9 mouse cellular contexts compared by ENCODE assay signal in the genomic region with DNA sequence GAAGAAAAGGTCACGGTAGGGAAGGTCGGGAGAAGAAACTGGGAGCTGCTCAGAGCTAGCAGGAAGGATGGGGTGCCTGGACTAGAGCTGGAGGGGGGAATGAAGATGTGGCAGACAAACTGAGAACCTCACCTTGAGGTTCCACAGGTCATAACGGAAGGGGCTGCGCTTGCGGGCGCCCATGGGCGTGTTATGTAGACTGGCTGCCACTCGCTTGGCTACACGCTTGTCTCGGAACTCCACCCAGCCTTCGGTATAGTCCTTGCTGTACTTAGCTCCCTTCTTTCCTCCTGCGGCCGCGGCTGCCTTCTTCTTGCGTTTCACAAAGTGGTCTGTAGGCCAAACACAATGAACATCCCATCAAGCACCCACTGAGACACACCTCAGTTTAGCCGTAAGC. TPM values are rescaled to one million over a fixed set of nuclear protein-coding genes. Genes with fewer than 3 reads are reported as not detected.
DNase-seq lines count a peak whose midpoint lies in the region; ATAC-seq and TF ChIP-seq lines count a peak whose summit lies in the region.
"Had no signal": no experiment of that assay in that cellular context is flagged by ENCODE, and none has a peak within 500 bp of the region (broad histone marks: within the 10 kb centered on the region; RNA-seq: fewer than 3 reads in every experiment).

No protein-coding gene starts in this region.

- H3K27ac ChIP-seq in lung, embryonic 14.5 days (ENCODE audit: low read depth): no peak overlapping the region
- no peak overlapping the region for H3K27ac ChIP-seq in lung, postnatal 0 days (ENCODE audit: low read length)
- no peak overlapping the region for H3K27ac ChIP-seq in hindbrain, embryonic 13.5 days
- no peak overlapping the region for H3K27ac ChIP-seq in neural tube, embryonic 12.5 days

- no peaks in the 10 kb centered on the region for H3K27me3 ChIP-seq in erythroblast, embryonic 14.5 days (ENCODE audit: control insufficient read depth)
- no peaks in the 10 kb centered on the region for H3K27me3 ChIP-seq in lung, embryonic 14.5 days (ENCODE audit: insufficient read depth, low read length)
- H3K27me3 ChIP-seq in lung, postnatal 0 days (replicated peaks; ENCODE audit: insufficient read depth, low read length): no peaks in the 10 kb centered on the region
- no peaks in the 10 kb centered on the region for H3K27me3 ChIP-seq in hindbrain, embryonic 13.5 days
- H3K27me3 ChIP-seq in neural tube, embryonic 12.5 days (replicated peaks): no peaks in the 10 kb centered on the region

- no peak overlapping the region for H3K9ac ChIP-seq in lung, embryonic 14.5 days
- no peak overlapping the region for H3K9ac ChIP-seq in lung, postnatal 0 days (replicated peaks; ENCODE audit: low read depth)
- H3K9ac ChIP-seq in hindbrain, embryonic 13.5 days: no peak overlapping the region
- H3K9ac ChIP-seq in neural tube, embryonic 12.5 days: no peak overlapping the region

- no peak for ATAC-seq in erythroblast, adult 5-6 weeks (replicated peaks; ENCODE audit: low FRiP score, poor library complexity, severe bottlenecking)
- ATAC-seq in lung, embryonic 14.5 days (ENCODE audit: insufficient read depth): no peak
- ATAC-seq in lung, postnatal 0 days: no peak
- no peak for ATAC-seq in hindbrain, embryonic 13.5 days (ENCODE audit: low FRiP score)
- ATAC-seq in neural tube, embryonic 12.5 days (ENCODE audit: low FRiP score, low read depth): no peak

- H3K36me3 ChIP-seq in erythroblast, embryonic 14.5 days (ENCODE audit: control insufficient read depth): peaks cover 44% of the 10 kb centered on the region
- H3K36me3 ChIP-seq in lung, embryonic 14.5 days (ENCODE audit: insufficient read depth): peaks cover 39% of the 10 kb centered on the region
- H3K36me3 ChIP-seq in lung, postnatal 0 days (ENCODE audit: insufficient read depth, low read length): no peaks in the 10 kb centered on the region; the same call in 1 of the 2 replicates
- H3K36me3 ChIP-seq in hindbrain, embryonic 13.5 days: peaks cover 36% of the 10 kb centered on the region
- peaks cover 27% of the 10 kb centered on the region for H3K36me3 ChIP-seq in neural tube, embryonic 12.5 days

- no peak for DNase-seq in lung, embryonic 14.5 days
- DNase-seq in lung, postnatal 0 days (ENCODE audit: low spot score): no peak
- DNase-seq in layer of hippocampus, postnatal 36 days: no peak
- no peak for DNase-seq in embryo, embryonic 9.5 days (ENCODE audit: extremely low spot score)

- 95% methylated on average over 16 of the region's 16 CpGs for whole genome bisulfite sequencing in lung, embryonic 14.5 days
- 94% methylated on average over 16 of the region's 16 CpGs for WGBS in lung, postnatal 0 days
- WGBS in hindbrain, embryonic 13.5 days: 95% methylated on average over 16 of the region's 16 CpGs
- 95% methylated on average over 16 of the region's 16 CpGs for WGBS in neural tube, embryonic 12.5 days

- peaks cover 49% of the 10 kb centered on the region for H3K4me1 ChIP-seq in erythroblast, embryonic 14.5 days (ENCODE audit: control insufficient read depth)
- peaks cover 2% of the 10 kb centered on the region; the same call in 1 of the 2 replicates for H3K4me1 ChIP-seq in lung, embryonic 14.5 days (ENCODE audit: insufficient read depth)
- H3K4me1 ChIP-seq in lung, postnatal 0 days (ENCODE audit: insufficient read depth, low read depth, low read length): no peaks in the 10 kb centered on the region
- peaks cover 24% of the 10 kb centered on the region for H3K4me1 ChIP-seq in hindbrain, embryonic 13.5 days (replicated peaks)
- peaks cover 11% of the 10 kb centered on the region for H3K4me1 ChIP-seq in neural tube, embryonic 12.5 days

- no peak for TF ChIP-seq CTCF in lung, embryonic 14.5 days (IDR thresholded peaks at IDR 0.05; ENCODE audit: low read depth)
- no peak for TF ChIP-seq CTCF in lung, postnatal 0 days (IDR thresholded peaks at IDR 0.05)

- peaks cover 2% of the 10 kb centered on the region; the same call in 1 of the 2 replicates for H3K9me3 ChIP-seq in erythroblast, embryonic 14.5 days (ENCODE audit: control insufficient read depth, low read length)
- H3K9me3 ChIP-seq in lung, embryonic 14.5 days (ENCODE audit: low read depth, low read length): no peaks in the 10 kb centered on the region
- no peaks in the 10 kb centered on the region for H3K9me3 ChIP-seq in lung, postnatal 0 days (ENCODE audit: low read length)
- H3K9me3 ChIP-seq in hindbrain, embryonic 13.5 days: no peaks in the 10 kb centered on the region
- H3K9me3 ChIP-seq in neural tube, embryonic 12.5 days: no peaks in the 10 kb centered on the region

- peak overlapping the region; percentile 82; the same call in 1 of the 2 replicates for H3K4me2 ChIP-seq in lung, embryonic 14.5 days
- no peak overlapping the region for H3K4me2 ChIP-seq in lung, postnatal 0 days (replicated peaks; ENCODE audit: low read depth, low read length)
- peak overlapping the region; percentile 92 for H3K4me2 ChIP-seq in hindbrain, embryonic 13.5 days
- peak overlapping the region; percentile 94 for H3K4me2 ChIP-seq in neural tube, embryonic 12.5 days (replicated peaks)

- H3K4me3 ChIP-seq in erythroblast, embryonic 14.5 days (replicated peaks): peak overlapping the region; percentile 74
- peak overlapping the region; percentile 94; the same call in 1 of the 2 replicates for H3K4me3 ChIP-seq in lung, embryonic 14.5 days (ENCODE audit: low read depth, low read length)
- H3K4me3 ChIP-seq in lung, postnatal 0 days (ENCODE audit: low read depth, low read length): no peak overlapping the region
- no peak overlapping the region; the same call in 1 of the 2 replicates for H3K4me3 ChIP-seq in hindbrain, embryonic 13.5 days
- 0 out of 2 replicates have a peak overlapping the region, but pooled peaks have one; percentile 60 for H3K4me3 ChIP-seq in neural tube, embryonic 12.5 days

- TF ChIP-seq EP300 in lung, postnatal 0 days (IDR thresholded peaks at IDR 0.05): no peak

RNA-seq across cellular contexts. Expression of a gene that starts 1.3 kb away (rescaled TPM):
- polyA plus RNA-seq in erythroblast, embryonic 14.5 days (2012): 0.76 and 0.84 TPM in 2 replicates
- 1.7 and 1.9 TPM in 2 replicates for total RNA-seq in erythroblast, adult 5-6 weeks (2015; ENCODE audit: low replicate concordance)
- total RNA-seq in erythroblast, adult 5-6 weeks (2017; ENCODE audit: low replicate concordance): 1.4 and 1.7 TPM in 2 replicates
- polyA plus RNA-seq in lung, embryonic 14.5 days (2014; fragmentation: Nextera tagmentation; extraction: Ambion mirVana): 12.7 and 13.5 TPM in 2 replicates
- polyA plus RNA-seq in lung, postnatal 0 days (2015; fragmentation: Nextera tagmentation; extraction: Ambion mirVana): 8.4 and 8.7 TPM in 2 replicates
- polyA plus RNA-seq in hindbrain, embryonic 13.5 days (2015; fragmentation: Nextera tagmentation; extraction: Ambion mirVana): 9.9 and 10.2 TPM in 2 replicates
- polyA plus RNA-seq in neural tube, embryonic 12.5 days (2016; fragmentation: Nextera tagmentation; extraction: Ambion mirVana): 11.4 TPM in 2 replicates
- total RNA-seq in layer of hippocampus, postnatal 36 days (2021): 1 to 10 TPM; 7.9 to 8.7 TPM

RNA-seq across cellular contexts. Expression of a gene that starts 43.4 kb away (rescaled TPM):
- polyA plus RNA-seq in erythroblast, embryonic 14.5 days (2012): 0.15 and 0.16 TPM in 2 replicates
- 4.2 and 4.4 TPM in 2 replicates for total RNA-seq in erythroblast, adult 5-6 weeks (2015; ENCODE audit: low replicate concordance)
- 6.5 and 15.5 TPM in 2 replicates for total RNA-seq in erythroblast, adult 5-6 weeks (2017; ENCODE audit: low replicate concordance)
- 0.07 and 0.18 TPM in 2 replicates for polyA plus RNA-seq in lung, embryonic 14.5 days (2014; fragmentation: Nextera tagmentation; extraction: Ambion mirVana)
- 0.14 and 0.21 TPM in 2 replicates for polyA plus RNA-seq in lung, postnatal 0 days (2015; fragmentation: Nextera tagmentation; extraction: Ambion mirVana)
- 0.06 TPM in 1 of 2 replicates, not detected in the other for polyA plus RNA-seq in hindbrain, embryonic 13.5 days (2015; fragmentation: Nextera tagmentation; extraction: Ambion mirVana)
- not detected in 2 replicates for polyA plus RNA-seq in neural tube, embryonic 12.5 days (2016; fragmentation: Nextera tagmentation; extraction: Ambion mirVana)
- not detected for total RNA-seq in layer of hippocampus, postnatal 36 days (2021)
- polyA plus RNA-seq: C2C12 had no signal

RNA-seq across cellular contexts. Expression of a gene that starts 53.3 kb away (rescaled TPM):
- polyA plus RNA-seq in erythroblast, embryonic 14.5 days (2012): 0.01 TPM in 2 replicates
- 10.4 and 10.8 TPM in 2 replicates for total RNA-seq in erythroblast, adult 5-6 weeks (2015; ENCODE audit: low replicate concordance)
- total RNA-seq in erythroblast, adult 5-6 weeks (2017; ENCODE audit: low replicate concordance): 10.9 and 11.2 TPM in 2 replicates
- 54.5 and 59.3 TPM in 2 replicates for polyA plus RNA-seq in lung, embryonic 14.5 days (2014; fragmentation: Nextera tagmentation; extraction: Ambion mirVana)
- 27.1 and 30.9 TPM in 2 replicates for polyA plus RNA-seq in lung, postnatal 0 days (2015; fragmentation: Nextera tagmentation; extraction: Ambion mirVana)
- polyA plus RNA-seq in hindbrain, embryonic 13.5 days (2015; fragmentation: Nextera tagmentation; extraction: Ambion mirVana): 54.5 and 58.1 TPM in 2 replicates
- polyA plus RNA-seq in neural tube, embryonic 12.5 days (2016; fragmentation: Nextera tagmentation; extraction: Ambion mirVana): 51.9 and 57.7 TPM in 2 replicates
- total RNA-seq in layer of hippocampus, postnatal 36 days (2021): 10 to 100 TPM; 37.7 to 38.8 TPM

Comparison
In these comparisons a context has a peak if more than half of its experiments do, and no peak if none do; other contexts are left out.
1. H3K4me3 ChIP-seq: peak in erythroblast, embryonic 14.5 days (single experiment), lung, embryonic 14.5 days (single experiment) and neural tube, embryonic 12.5 days (single experiment); none in lung, postnatal 0 days (single experiment) and hindbrain, embryonic 13.5 days (single experiment).
2. RNA of a gene that starts 53.3 kb away (polyA plus RNA-seq): 54.5 to 58.1 TPM in hindbrain, embryonic 13.5 days, 54.5 to 59.3 TPM in lung, embryonic 14.5 days, 51.9 to 57.7 TPM in neural tube, embryonic 12.5 days and 27.1 to 30.9 TPM in lung, postnatal 0 days; 0.01 TPM in erythroblast, embryonic 14.5 days; every median in the first group is over 10 times any median in the second.